Mouse (Mus musculus) forebrain, postnatal 0 days (tissue): Measurements from ENCODE around the gene Samd4b. TPM values are rescaled to one million over a fixed set of nuclear protein-coding genes. Genes with fewer than 3 reads are reported as not detected.
A peak's percentile ranks its signal among the peaks of the same experiment; 100 is the strongest.
"Not testable (repeated sequence)": the region's sequence is repeated elsewhere in the genome, so short reads cannot be mapped to it uniquely, and the experiment has no call there.

ENCODE experiments used
- ATAC-seq: fragments of 200-750 bp; cut with Nextera tagmentation; 2 replicates; pipeline ENCODE4 v1.8.0; 2017; ENCODE audit warnings: mild to moderate bottlenecking, moderate library complexity
- DNase-seq: peaks from one replicate; pipeline ENCODE4 v3.0.0-alpha.2; 2015
- H3K27ac ChIP-seq: fragments of 300-500 bp; sonication (generic); 2 replicates; pipeline ENCODE4 v1.5.1; 2014; ENCODE audit warnings: low read depth, mild to moderate bottlenecking, antibody characterized with exemption, low read length, moderate library complexity, mixed read lengths
- H3K27me3 ChIP-seq: fragments of 300-500 bp; sonication (generic); 2 replicates; pipeline ENCODE4 v1.6.1; 2014; ENCODE audit warnings: mild to moderate bottlenecking, low read length, mixed read lengths; ENCODE audit not compliant: insufficient read depth
- H3K36me3 ChIP-seq: fragments of 300-500 bp; sonication (generic); 2 replicates; pipeline ENCODE4 v1.6.1; 2014; ENCODE audit warnings: mild to moderate bottlenecking, moderate library complexity; ENCODE audit not compliant: insufficient read depth
- H3K4me1 ChIP-seq: fragments of 300-500 bp; sonication (generic); 2 replicates; pipeline ENCODE4 v1.6.1; 2014; ENCODE audit warnings: antibody characterized with exemption; ENCODE audit not compliant: insufficient read depth
- H3K4me2 ChIP-seq: fragments of 300-500 bp; sonication (generic); 2 replicates; pipeline ENCODE4 v1.6.1; 2014; ENCODE audit warnings: low read depth, mild to moderate bottlenecking, moderate library complexity
- H3K4me3 ChIP-seq: fragments of 300-500 bp; sonication (generic); 2 replicates; pipeline ENCODE4 v1.5.1; 2014; ENCODE audit warnings: low read depth, low read length, mixed read lengths
- H3K9ac ChIP-seq: fragments of 300-500 bp; sonication (generic); 2 replicates; pipeline ENCODE4 v1.6.1; 2014; ENCODE audit warnings: mild to moderate bottlenecking
- H3K9me3 ChIP-seq: fragments of 300-500 bp; sonication (generic); 2 replicates; pipeline ENCODE4 v1.6.1; 2016; ENCODE audit warnings: low read length
- CTCF ChIP-seq: sonication (generic); IDR thresholded peaks from 2 replicates; pipeline ENCODE4 v1.5.1; 2016; ENCODE audit warnings: antibody characterized with exemption, control low read depth, low read depth
- WGBS: fragments of 180-500 bp; shearing (Covaris S2); extraction: QIAGEN DNeasy Blood & Tissue Kit; methylation state at CpG from one replicate; pipeline ENCODE4 v1.1.7; 2014; 5-methylcytosine and 5-hydroxymethylcytosine counted together
- polyA plus RNA-seq: library from polyadenylated mRNA; unstranded; fragments of >200 nt; fragmentation: Nextera tagmentation; extraction: Ambion mirVana; gene quantifications from 2 replicates; pipeline ENCODE4 v1.2.1, GENCODE M21; 2015
- total RNA-seq: library from RNA; depleted of rRNA; stranded (reverse); fragments of >200 nt; gene quantifications from 2 replicates; pipeline ENCODE4 v1.2.3, GENCODE M21; 2014

The Samd4b gene
- total and polyA plus RNA-seq, 2 experiments from 2014 or later: 23.3 to 49.1 TPM

DNA sequence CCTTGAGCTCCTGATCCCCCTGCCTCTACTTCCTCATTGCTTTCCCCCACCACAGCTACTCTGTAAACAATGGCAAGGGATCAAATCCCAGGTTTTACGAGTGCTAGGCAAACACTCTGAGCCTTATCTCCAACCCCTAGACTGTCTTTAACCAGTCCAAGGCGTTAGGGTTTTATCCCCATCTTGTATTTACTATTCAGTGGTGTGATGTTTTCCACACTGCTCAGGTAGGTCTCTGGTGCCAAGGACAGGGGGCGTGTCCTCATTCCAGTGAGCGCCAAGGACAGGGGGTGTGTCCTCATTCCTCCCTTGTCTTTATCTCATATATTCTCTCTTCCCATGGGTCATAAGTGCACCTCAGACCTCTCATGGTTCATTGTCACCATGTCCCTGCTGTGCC, 57.4 kb downstream of the Samd4b start, which contains the start of gene Sycn:
TSS of gene Sycn (plus strand) at position 360 of the 400 bp plus-strand sequence.
- H3K4me2 ChIP-seq: no peak within 1 kb of the TSS
- WGBS: 82% methylated on average over 4 of the region's 4 CpGs
- TF ChIP-seq CTCF: no peak
- H3K4me3 ChIP-seq: no peak within 1 kb of the TSS
- no peaks in the 10 kb centered on the region for H3K36me3 ChIP-seq
- ATAC-seq: no peak
- H3K27me3 ChIP-seq: peaks cover 12% of the 10 kb centered on the region
- no peak for DNase-seq
- H3K27ac ChIP-seq: no peak within 1 kb of the TSS
- H3K9me3 ChIP-seq: no peaks in the 10 kb centered on the region
- H3K9ac ChIP-seq: no peak within 1 kb of the TSS
- no peaks in the 10 kb centered on the region for H3K4me1 ChIP-seq

DNA sequence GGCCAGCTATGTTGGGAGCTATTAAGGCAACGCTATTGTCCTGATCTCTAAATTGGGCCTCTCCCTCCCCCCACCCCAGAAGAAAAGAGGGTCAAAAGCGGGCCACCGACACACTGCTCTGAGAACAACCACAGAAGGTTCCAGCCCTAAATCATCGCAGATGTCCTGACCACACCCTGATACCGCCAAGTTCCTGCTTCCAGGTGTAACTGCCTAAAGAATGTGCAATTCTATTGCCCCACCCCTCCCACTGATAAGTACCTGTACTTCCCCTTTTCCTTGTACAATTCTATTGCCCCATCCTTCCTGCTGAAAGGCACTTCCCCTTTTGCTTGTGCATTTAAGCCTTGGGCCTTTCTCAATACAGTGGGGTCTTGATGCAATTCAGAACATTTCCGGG, 59.1 kb downstream of the Samd4b start:
- not testable (repeated sequence) for H3K27ac ChIP-seq, ATAC-seq, H3K4me3 ChIP-seq, DNase-seq, H3K27me3 ChIP-seq, H3K4me1 ChIP-seq, H3K9me3 ChIP-seq, H3K4me2 ChIP-seq, H3K9ac ChIP-seq, H3K36me3 ChIP-seq
- 96% methylated on average over 6 of the region's 6 CpGs for WGBS

DNA sequence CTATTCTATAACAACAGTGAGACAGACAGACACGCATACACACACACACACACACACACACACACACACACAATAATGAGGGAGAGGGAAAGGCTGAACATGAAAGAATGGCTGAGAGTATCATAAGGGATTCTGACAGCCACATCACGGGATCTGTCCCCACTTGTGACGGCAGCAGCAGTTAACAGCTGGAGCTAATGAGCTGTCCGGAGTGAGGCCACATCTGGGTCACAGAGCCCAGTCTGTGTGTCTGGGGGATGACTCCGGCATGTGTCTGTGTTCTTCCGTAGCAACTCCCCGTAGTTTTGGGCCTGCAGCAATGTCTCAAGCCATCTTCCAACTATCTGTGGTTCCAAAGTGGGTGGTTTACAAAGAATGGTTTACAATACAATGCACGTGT, 65.9 kb downstream of the Samd4b start:
- Histone ChIP-seq H3K9ac (no peak overlapping the region), H3K9me3 (no peaks in the 10 kb centered on the region), H3K4me3 (no peak overlapping the region), H3K4me1 (no peaks in the 10 kb centered on the region), H3K27ac (no peak overlapping the region), H3K36me3 (no peaks in the 10 kb centered on the region), H3K4me2 (no peak overlapping the region), H3K27me3 (no peaks in the 10 kb centered on the region)
- 81% methylated on average over 8 of the region's 8 CpGs for WGBS
- ATAC-seq (no peak), DNase-seq (no peak)
- TF ChIP-seq CTCF: no peak

DNA sequence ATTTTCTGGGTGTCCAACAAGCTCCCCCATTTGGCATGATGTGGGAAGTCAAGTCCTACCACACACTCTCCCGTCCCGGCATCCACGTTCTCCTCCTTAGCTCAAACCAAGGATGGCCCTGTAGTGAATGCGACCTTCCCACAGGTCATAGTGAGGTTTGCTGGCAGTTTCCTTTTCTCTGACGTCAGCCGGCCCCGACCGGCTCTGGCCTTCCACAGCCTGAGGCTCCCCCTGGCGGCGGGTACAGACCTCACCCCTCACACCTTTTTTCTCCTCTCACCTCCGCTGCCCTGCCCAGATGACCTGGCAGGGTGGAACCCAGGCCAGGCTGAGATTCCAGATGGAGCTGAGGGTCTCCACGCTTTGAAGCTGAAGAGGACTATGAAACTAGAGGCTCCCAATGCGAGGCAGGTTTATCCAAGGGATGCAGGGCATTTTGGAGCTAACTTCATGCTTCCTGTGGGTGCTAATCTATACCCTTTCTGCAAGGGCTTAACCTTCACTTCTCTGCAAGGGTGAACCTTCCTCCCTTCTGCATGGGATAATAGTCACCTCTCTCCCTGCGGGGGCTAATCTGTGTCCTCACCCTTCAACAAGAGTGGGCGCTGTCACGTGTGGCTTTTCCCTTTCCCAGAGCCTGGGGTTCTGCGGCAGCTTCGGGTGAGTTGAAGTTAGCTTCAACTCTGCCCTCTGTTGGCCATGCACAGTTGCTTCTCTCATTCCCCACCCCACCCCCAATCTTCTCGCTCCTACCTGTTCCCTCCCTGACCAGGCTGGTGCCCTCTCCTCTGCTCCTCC, 69.8 kb downstream of the Samd4b start:
- Histone ChIP-seq H3K27ac (no peak overlapping the region), H3K4me2 (no peak overlapping the region), H3K27me3 (no peaks in the 10 kb centered on the region), H3K9me3 (no peaks in the 10 kb centered on the region), H3K4me3 (no peak overlapping the region), H3K36me3 (no peaks in the 10 kb centered on the region), H3K9ac (no peak overlapping the region), H3K4me1 (no peaks in the 10 kb centered on the region)
- WGBS: 8% methylated on average over 19 of the region's 19 CpGs
- DNase-seq (peak; percentile 38), ATAC-seq (no peak; the same call in 1 of the 2 replicates)
- peak; percentile 67 for TF ChIP-seq CTCF

DNA sequence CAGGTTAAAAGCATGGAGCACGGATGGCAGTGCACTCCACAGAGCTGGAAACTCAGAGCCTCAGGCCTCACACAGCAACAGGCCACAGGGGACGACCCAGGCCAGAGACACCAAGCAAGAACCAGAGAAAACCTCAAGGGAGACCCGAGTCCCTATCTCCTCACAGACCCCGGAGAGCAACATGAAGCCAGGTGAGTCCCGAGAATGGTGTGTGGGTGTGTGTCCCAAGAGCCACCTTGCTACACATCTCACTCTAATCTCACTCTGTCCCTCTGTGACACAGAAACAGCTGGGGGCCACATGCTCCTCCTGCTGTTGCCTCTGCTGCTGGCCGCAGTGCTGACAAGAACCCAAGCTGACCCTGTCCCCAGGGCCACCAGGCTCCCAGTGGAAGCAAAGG, 75.4 kb downstream of the Samd4b start, which contains the start of gene Ifnl3:
TSS of gene Ifnl3 (plus strand) at position 301 of the 400 bp plus-strand sequence.
- not testable (repeated sequence) for H3K27me3 ChIP-seq, H3K9me3 ChIP-seq, H3K27ac ChIP-seq, H3K36me3 ChIP-seq, DNase-seq, H3K4me3 ChIP-seq, H3K4me2 ChIP-seq, H3K9ac ChIP-seq, H3K4me1 ChIP-seq, ATAC-seq
- WGBS: 74% methylated on average over 5 of the region's 6 CpGs

DNA sequence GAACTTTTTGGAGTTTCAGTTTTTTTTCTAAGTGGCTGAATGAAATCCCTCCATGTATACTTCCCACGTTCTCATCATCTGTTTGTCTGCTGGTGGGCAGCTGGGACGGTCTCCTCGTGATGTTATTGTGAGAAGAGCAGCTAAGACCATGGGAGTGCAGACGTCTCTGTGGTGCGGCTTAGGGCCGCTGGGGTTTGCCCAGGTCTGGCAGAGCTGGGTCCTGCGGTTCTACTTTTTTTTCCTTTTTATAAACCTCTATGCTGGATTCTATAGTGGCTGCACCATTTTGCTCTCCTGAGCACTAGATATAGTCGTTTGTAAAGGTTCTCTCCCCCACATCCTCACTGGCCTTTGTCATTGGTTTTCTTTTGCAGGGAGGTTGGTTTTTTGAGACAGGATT, 86.5 kb downstream of the Samd4b start:
- Histone ChIP-seq H3K4me3 (no peak overlapping the region), H3K27ac (no peak overlapping the region), H3K4me2 (no peak overlapping the region), H3K27me3 (no peaks in the 10 kb centered on the region), H3K9me3 (no peaks in the 10 kb centered on the region), H3K9ac (no peak overlapping the region), H3K36me3 (no peaks in the 10 kb centered on the region), H3K4me1 (no peaks in the 10 kb centered on the region)
- TF ChIP-seq CTCF: no peak
- WGBS: 71% methylated on average over 8 of the region's 8 CpGs
- ATAC-seq: no peak
- DNase-seq: no peak

DNA sequence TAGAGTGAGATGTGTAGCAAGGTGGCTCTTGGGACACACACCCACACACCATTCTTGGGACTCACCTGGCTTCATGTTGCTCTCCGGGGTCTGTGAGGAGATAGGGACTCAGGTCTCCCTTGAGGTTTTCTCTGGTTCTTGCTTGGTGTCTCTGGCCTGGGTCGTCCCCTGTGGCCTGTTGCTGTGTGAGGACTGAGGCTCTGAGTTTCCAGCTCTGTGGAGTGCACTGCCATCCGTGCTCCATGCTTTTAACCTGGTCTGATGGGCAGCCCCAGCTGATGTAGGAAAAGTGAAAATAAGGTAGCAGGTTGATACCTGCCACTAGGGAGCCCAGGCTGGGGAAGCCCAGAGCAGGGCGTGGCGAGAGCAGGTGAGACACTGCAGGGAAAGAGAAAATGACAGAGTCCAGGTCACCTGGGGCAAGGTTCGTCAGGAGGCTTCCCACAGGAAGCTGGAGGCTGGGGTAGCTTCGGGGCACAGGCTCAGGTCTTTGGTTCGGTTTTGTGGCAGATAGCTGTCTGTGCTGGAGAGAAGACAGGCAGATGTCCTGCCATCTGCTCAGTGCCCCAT, 87.5 kb downstream of the Samd4b start, which contains the start of gene Ifnl2:
TSS of gene Ifnl2 (minus strand) at position 51 of the 570 bp plus-strand sequence.
- not testable (repeated sequence) for H3K36me3 ChIP-seq, H3K9me3 ChIP-seq, H3K27me3 ChIP-seq, H3K4me3 ChIP-seq, DNase-seq, H3K4me2 ChIP-seq, ATAC-seq, H3K9ac ChIP-seq, H3K27ac ChIP-seq, H3K4me1 ChIP-seq
- WGBS: 65% methylated on average over 8 of the region's 8 CpGs

DNA sequence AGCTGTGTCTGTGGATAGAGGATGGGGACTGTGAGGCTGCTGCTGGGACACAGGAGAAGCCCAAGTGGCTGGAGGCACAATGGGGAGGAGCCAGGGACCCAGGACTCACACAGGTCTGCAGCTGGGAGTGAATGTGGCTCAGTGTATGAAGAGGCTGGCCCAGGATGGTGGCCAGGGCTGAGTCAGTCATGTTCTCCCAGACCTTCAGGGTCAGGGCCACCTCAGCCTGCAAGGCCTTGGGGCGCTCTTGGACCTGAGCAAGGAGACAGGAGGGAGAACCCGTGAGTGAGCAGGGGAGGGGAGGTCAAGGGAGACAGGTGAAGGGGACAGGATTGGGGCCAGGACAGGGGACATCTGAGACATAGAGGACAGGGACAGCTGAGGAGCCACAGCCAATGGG, 88.8 kb downstream of the Samd4b start:
- not testable (repeated sequence) for H3K4me3 ChIP-seq, DNase-seq, H3K27me3 ChIP-seq, H3K36me3 ChIP-seq, H3K9me3 ChIP-seq, H3K27ac ChIP-seq, H3K4me2 ChIP-seq, H3K9ac ChIP-seq, ATAC-seq, H3K4me1 ChIP-seq
- WGBS: no CpG with 5 or more reads among the region's 2 CpGs
